In genomic region chr1:178556226-178556625, GRCm38 (mm10) we compare ENCODE assay signal across 27 mouse cellular contexts. TPM values are rescaled to one million over a fixed set of nuclear protein-coding genes. Genes with fewer than 3 reads are reported as not detected.
DNase-seq lines count a peak whose midpoint lies in the region; ATAC-seq and TF ChIP-seq lines count a peak whose summit lies in the region.
"Had no signal": no experiment of that assay in that cellular context is flagged by ENCODE, and none has a peak within 500 bp of the region (broad histone marks: within the 10 kb centered on the region; RNA-seq: fewer than 3 reads in every experiment).

No protein-coding gene starts in this region.

- no peak for ATAC-seq in midbrain, embryonic 11.5 days (ENCODE audit: low FRiP score)
- ATAC-seq in midbrain, embryonic 15.5 days (replicated peaks) = no peak
- ATAC-seq in intestine, postnatal 0 days = no peak
- ATAC-seq: CD4-positive, CD25-positive, alpha-beta regulatory T cell, adult 4 months; forebrain, embryonic 15.5 days; hindbrain, embryonic 16.5 days had no signal

- no peak overlapping the region for H3K27ac ChIP-seq in cerebellum, adult 2 months (ENCODE audit: insufficient read depth, low read length)
- H3K27ac ChIP-seq in midbrain, embryonic 11.5 days (ENCODE audit: low read depth, low read length) = no peak overlapping the region
- no peak overlapping the region for H3K27ac ChIP-seq in midbrain, embryonic 15.5 days
- no peak overlapping the region for H3K27ac ChIP-seq in intestine, postnatal 0 days (ENCODE audit: low read depth, low read length)
- H3K27ac ChIP-seq: embryonic facial prominence, embryonic 10.5 days; embryonic facial prominence, embryonic 13.5 days; forebrain, embryonic 12.5 days; forebrain, embryonic 15.5 days; heart, embryonic 15.5 days; hindbrain, embryonic 10.5 days; hindbrain, embryonic 13.5 days had no signal

- no peak overlapping the region for H3K4me2 ChIP-seq in midbrain, embryonic 11.5 days
- no peak overlapping the region for H3K4me2 ChIP-seq in midbrain, embryonic 15.5 days
- no peak overlapping the region for H3K4me2 ChIP-seq in intestine, postnatal 0 days (replicated peaks; ENCODE audit: low read depth)
- H3K4me2 ChIP-seq: embryonic facial prominence, embryonic 13.5 days; forebrain, embryonic 12.5 days; forebrain, embryonic 15.5 days; heart, embryonic 12.5 days; heart, embryonic 15.5 days; hindbrain, embryonic 13.5 days had no signal

- no peak overlapping the region for H3K9ac ChIP-seq in midbrain, embryonic 11.5 days (ENCODE audit: low read length)
- no peak overlapping the region for H3K9ac ChIP-seq in midbrain, embryonic 15.5 days
- no peak overlapping the region for H3K9ac ChIP-seq in intestine, postnatal 0 days (ENCODE audit: low read depth, low read length)
- H3K9ac ChIP-seq: embryonic facial prominence, embryonic 13.5 days; forebrain, embryonic 12.5 days; forebrain, embryonic 15.5 days; heart, embryonic 12.5 days; heart, embryonic 15.5 days; hindbrain, embryonic 13.5 days had no signal

- no peak for TF ChIP-seq POLR2A in cerebellum, adult 2 months (IDR thresholded peaks at IDR 0.05; ENCODE audit: borderline replicate concordance, insufficient read depth, low read length)

- no peaks in the 10 kb centered on the region for H3K27me3 ChIP-seq in cerebellum, adult 2 months (ENCODE audit: control insufficient read depth, insufficient read depth, low read length)
- H3K27me3 ChIP-seq in midbrain, embryonic 11.5 days (ENCODE audit: control insufficient read depth, insufficient read depth, low read length) = no peaks in the 10 kb centered on the region
- no peaks in the 10 kb centered on the region for H3K27me3 ChIP-seq in midbrain, embryonic 15.5 days (replicated peaks)
- no peaks in the 10 kb centered on the region for H3K27me3 ChIP-seq in intestine, postnatal 0 days (replicated peaks; ENCODE audit: control insufficient read depth, insufficient read depth, low read length)
- H3K27me3 ChIP-seq: embryonic facial prominence, embryonic 13.5 days; forebrain, embryonic 12.5 days; forebrain, embryonic 15.5 days; heart, embryonic 12.5 days; heart, embryonic 15.5 days; hindbrain, embryonic 13.5 days had no signal

- peak; percentile 44 to 55 for DNase-seq in cerebellum, adult 18-20 months
- DNase-seq in cerebellum, adult 9-10 months = no peak
- peak; percentile 63 for DNase-seq in brain, adult 2 months (ENCODE audit: low read depth, low spot score)
- DNase-seq in cerebellum, adult 2 months = peak; percentile 52 to 64
- DNase-seq in cerebellum, postnatal 14 days = peak; percentile 81 to 82
- no peak for DNase-seq in midbrain, embryonic 11.5 days (ENCODE audit: low spot score, missing footprints)
- DNase-seq: adrenal gland, adult 2 months; adrenal gland, postnatal 14 days; embryo, embryonic 11 days; gastrocnemius, postnatal 25 days; heart, adult 18-20 months; heart, postnatal 10 days; heart, postnatal 36 days; kidney, adult 11 months had no signal

- no peaks in the 10 kb centered on the region; the same call in 1 of the 2 replicates for H3K9me3 ChIP-seq in midbrain, embryonic 11.5 days (ENCODE audit: control insufficient read depth, low read length)
- no peaks in the 10 kb centered on the region for H3K9me3 ChIP-seq in midbrain, embryonic 15.5 days
- no peaks in the 10 kb centered on the region for H3K9me3 ChIP-seq in intestine, postnatal 0 days (ENCODE audit: control insufficient read depth)
- H3K9me3 ChIP-seq: forebrain, embryonic 12.5 days; forebrain, embryonic 15.5 days; heart, embryonic 15.5 days had no signal

- H3K4me3 ChIP-seq in cerebellum, adult 2 months (replicated peaks; ENCODE audit: insufficient read depth, low read depth, low read length) = no peak overlapping the region
- no peak overlapping the region for H3K4me3 ChIP-seq in midbrain, embryonic 11.5 days (ENCODE audit: low read depth, low read length)
- no peak overlapping the region for H3K4me3 ChIP-seq in midbrain, embryonic 15.5 days
- H3K4me3 ChIP-seq in intestine, postnatal 0 days (ENCODE audit: low read depth, low read length) = no peak overlapping the region
- H3K4me3 ChIP-seq: embryonic facial prominence, embryonic 10.5 days; embryonic facial prominence, embryonic 13.5 days; erythroblast, embryonic 14.5 days; forebrain, embryonic 12.5 days; forebrain, embryonic 15.5 days; heart, embryonic 12.5 days; heart, embryonic 15.5 days; hindbrain, embryonic 10.5 days; hindbrain, embryonic 13.5 days had no signal

- no peak for TF ChIP-seq CTCF in cerebellum, adult 2 months (IDR thresholded peaks at IDR 0.05; ENCODE audit: borderline replicate concordance, insufficient read depth, low read depth, low read length)
- no peak for TF ChIP-seq CTCF in intestine, postnatal 0 days (IDR thresholded peaks at IDR 0.05; ENCODE audit: low read depth)

- peaks cover 8% of the 10 kb centered on the region for H3K4me1 ChIP-seq in cerebellum, adult 2 months (ENCODE audit: control insufficient read depth, insufficient read depth, low read length)
- peaks cover 9% of the 10 kb centered on the region for H3K4me1 ChIP-seq in midbrain, embryonic 11.5 days (ENCODE audit: control insufficient read depth, insufficient read depth, low read length)
- H3K4me1 ChIP-seq in midbrain, embryonic 15.5 days = peaks cover 5% of the 10 kb centered on the region; the same call in 1 of the 2 replicates
- H3K4me1 ChIP-seq in intestine, postnatal 0 days (replicated peaks; ENCODE audit: control insufficient read depth, insufficient read depth, low read length) = no peaks in the 10 kb centered on the region
- H3K4me1 ChIP-seq: forebrain, embryonic 15.5 days had no signal

- H3K36me3 ChIP-seq in midbrain, embryonic 11.5 days (ENCODE audit: control insufficient read depth, insufficient read depth, low read length) = no peaks in the 10 kb centered on the region
- no peaks in the 10 kb centered on the region for H3K36me3 ChIP-seq in midbrain, embryonic 15.5 days (replicated peaks)
- H3K36me3 ChIP-seq in intestine, postnatal 0 days (ENCODE audit: control insufficient read depth, insufficient read depth) = no peaks in the 10 kb centered on the region
- H3K36me3 ChIP-seq: forebrain, embryonic 12.5 days; forebrain, embryonic 15.5 days; hindbrain, embryonic 10.5 days; hindbrain, embryonic 13.5 days had no signal

- WGBS in cerebellum, adult 2 months = 31% methylated on average over 8 of the region's 8 CpGs
- WGBS in midbrain, embryonic 11.5 days = 91% methylated on average over 8 of the region's 8 CpGs
- WGBS in midbrain, embryonic 15.5 days = 88% methylated on average over 8 of the region's 8 CpGs
- 93% methylated on average over 8 of the region's 8 CpGs for WGBS in intestine, postnatal 0 days

RNA-seq across cellular contexts. Expression of gene Kif26b, which starts 27.3 kb away (rescaled TPM):
- 15.6 and 17.3 TPM in 2 replicates for polyA plus RNA-seq in cerebellum, adult 2 months (2012; rRNA removed)
- 3.3 and 3.8 TPM in 2 replicates for polyA plus RNA-seq in midbrain, embryonic 11.5 days (2014; fragmentation: Nextera tagmentation; extraction: Ambion mirVana)
- polyA plus RNA-seq in midbrain, embryonic 15.5 days (2015; fragmentation: Nextera tagmentation; extraction: Ambion mirVana) = 9.7 and 10.0 TPM in 2 replicates
- polyA plus RNA-seq in intestine, postnatal 0 days (2015; fragmentation: Nextera tagmentation; extraction: Ambion mirVana) = 0.54 and 0.57 TPM in 2 replicates
- polyA plus RNA-seq: erythroblast, embryonic 14.5 days had no signal

Comparison
In these comparisons a context has a peak if more than half of its experiments do, and no peak if none do; other contexts are left out.
1. DNase-seq: peak in cerebellum, adult 18-20 months (2 of 2), brain, adult 2 months (single experiment), cerebellum, adult 2 months (2 of 2) and cerebellum, postnatal 14 days (2 of 2); none in cerebellum, adult 9-10 months (single experiment) and midbrain, embryonic 11.5 days (single experiment).